Mouse (Mus musculus) erythroblast, embryonic 14.5 days (primary cell): ENCODE measurements around the gene Nfic. TPM values are rescaled to one million over a fixed set of nuclear protein-coding genes. Genes with fewer than 3 reads are reported as not detected.

ENCODE experiments used
- H3K27me3 ChIP-seq: 2 replicates; pipeline ENCODE4 v1.6.1; 2012; ENCODE audit warnings: inconsistent platforms; ENCODE audit not compliant: control insufficient read depth
- H3K36me3 ChIP-seq: 2 replicates; pipeline ENCODE4 v1.6.1; 2012; ENCODE audit warnings: mild to moderate bottlenecking, inconsistent platforms; ENCODE audit not compliant: control insufficient read depth
- H3K4me1 ChIP-seq: 2 replicates; pipeline ENCODE4 v1.6.1; 2012; ENCODE audit warnings: inconsistent platforms; ENCODE audit not compliant: control insufficient read depth
- H3K4me3 ChIP-seq: replicated peaks from 2 replicates; pipeline ENCODE3; 2012; ENCODE audit warnings: moderate library complexity, mild to moderate bottlenecking, inconsistent platforms
- H3K9me3 ChIP-seq: 2 replicates; pipeline ENCODE4 v1.6.1; 2012; ENCODE audit warnings: low read length, inconsistent platforms, mixed read lengths; ENCODE audit not compliant: control insufficient read depth
- GATA1 ChIP-seq: IDR thresholded peaks from 2 replicates; pipeline ENCODE4 v1.6.1; 2012; ENCODE audit warnings: low read length, inconsistent platforms, mixed read lengths
- TAL1 ChIP-seq: IDR thresholded peaks from 3 replicates; pipeline ENCODE4 v1.6.1; 2012; ENCODE audit warnings: low read length, inconsistent platforms, mixed read lengths
- polyA plus RNA-seq: library from polyadenylated mRNA; stranded (reverse); fragments of >175 nt; gene quantifications from 2 replicates; pipeline ENCODE4 v1.2.3, GENCODE M21; 2012

Gene Nfic
- polyA plus RNA-seq, 1 experiment = 0.94 TPM

DNA sequence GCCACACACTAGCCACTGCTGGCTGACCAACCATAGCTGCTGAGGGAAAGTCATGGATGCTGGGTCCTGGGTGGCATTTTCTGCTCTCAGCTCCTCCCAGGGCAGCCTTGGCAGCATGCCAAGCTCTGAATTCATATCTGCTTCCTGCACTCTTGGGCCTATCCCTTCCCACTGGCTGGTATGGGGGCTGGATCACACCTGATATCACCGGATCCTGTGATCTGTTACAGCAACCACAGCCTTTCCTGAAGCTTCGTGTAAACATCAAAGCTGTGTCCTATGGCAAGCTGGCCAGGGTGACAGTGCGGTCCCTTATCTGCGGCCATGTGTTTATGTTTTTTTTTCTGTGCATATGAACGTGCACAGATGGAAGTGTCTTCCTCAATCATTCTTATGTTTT, 73.4 kb downstream of the Nfic start:
- Histone ChIP-seq H3K27me3 (no peaks in the 10 kb centered on the region), H3K4me1 (peaks cover 78% of the 10 kb centered on the region), H3K4me3 (peak overlapping the region; percentile 52), H3K9me3 (no peaks in the 10 kb centered on the region), H3K36me3 (peaks cover 36% of the 10 kb centered on the region)
- TF ChIP-seq GATA1 = peak; percentile 98
- peak; percentile 98 for TF ChIP-seq TAL1

DNA sequence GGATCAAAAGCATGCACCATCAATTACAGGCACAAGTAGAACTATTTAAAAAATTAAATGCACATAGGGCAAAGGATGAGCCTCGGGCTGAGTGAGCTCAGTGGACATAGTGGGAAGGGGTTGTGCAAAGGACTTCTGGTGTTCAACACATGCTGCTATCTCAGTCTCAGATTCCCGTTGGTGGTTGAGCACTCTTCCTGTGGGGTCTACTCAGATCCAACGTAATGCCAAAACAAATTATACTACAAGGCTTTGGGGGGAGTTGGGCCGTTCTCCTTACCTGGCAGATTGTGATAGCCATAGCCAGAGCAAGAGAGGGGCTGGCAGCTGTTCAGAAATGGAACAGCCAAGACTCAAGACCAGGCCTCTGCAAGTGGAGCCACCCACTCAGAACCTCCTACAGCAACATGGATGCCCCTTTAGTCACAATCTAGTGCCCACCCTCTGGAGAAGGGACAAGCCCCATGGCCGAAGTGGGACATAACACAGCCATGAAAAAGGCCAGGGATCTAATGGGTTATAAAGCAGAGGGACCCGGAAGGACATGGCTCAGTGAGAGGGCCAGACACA, 75.5 kb downstream of the Nfic start:
- Histone ChIP-seq H3K4me3 (peak overlapping the region; percentile 90), H3K36me3 (peaks cover 42% of the 10 kb centered on the region), H3K9me3 (no peaks in the 10 kb centered on the region), H3K27me3 (no peaks in the 10 kb centered on the region), H3K4me1 (peaks cover 84% of the 10 kb centered on the region)
- TF ChIP-seq TAL1 (no peak), GATA1 (no peak)

DNA sequence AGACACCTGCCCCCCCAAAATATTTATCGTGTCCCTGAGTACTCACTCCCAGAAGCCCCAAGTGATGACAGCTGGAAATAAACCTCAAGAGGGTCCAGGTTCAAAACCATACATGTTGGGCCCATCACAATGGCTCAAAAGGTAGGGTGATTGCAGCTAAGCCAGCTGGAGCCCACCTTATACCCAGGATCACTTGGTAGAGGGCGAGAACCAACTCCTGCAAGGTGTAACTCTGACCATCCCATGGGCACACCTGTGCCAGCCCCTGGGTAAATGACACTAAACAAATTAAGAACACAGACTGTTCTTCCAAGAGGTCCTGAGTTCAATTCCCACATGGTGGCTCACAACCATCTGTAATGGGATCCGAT, 76.3 kb downstream of the Nfic start:
- Histone ChIP-seq H3K4me1 (peaks cover 82% of the 10 kb centered on the region), H3K4me3 (peak overlapping the region; percentile 90), H3K36me3 (peaks cover 49% of the 10 kb centered on the region), H3K27me3 (no peaks in the 10 kb centered on the region), H3K9me3 (no peaks in the 10 kb centered on the region)
- TF ChIP-seq GATA1 (no peak), TAL1 (no peak)

DNA sequence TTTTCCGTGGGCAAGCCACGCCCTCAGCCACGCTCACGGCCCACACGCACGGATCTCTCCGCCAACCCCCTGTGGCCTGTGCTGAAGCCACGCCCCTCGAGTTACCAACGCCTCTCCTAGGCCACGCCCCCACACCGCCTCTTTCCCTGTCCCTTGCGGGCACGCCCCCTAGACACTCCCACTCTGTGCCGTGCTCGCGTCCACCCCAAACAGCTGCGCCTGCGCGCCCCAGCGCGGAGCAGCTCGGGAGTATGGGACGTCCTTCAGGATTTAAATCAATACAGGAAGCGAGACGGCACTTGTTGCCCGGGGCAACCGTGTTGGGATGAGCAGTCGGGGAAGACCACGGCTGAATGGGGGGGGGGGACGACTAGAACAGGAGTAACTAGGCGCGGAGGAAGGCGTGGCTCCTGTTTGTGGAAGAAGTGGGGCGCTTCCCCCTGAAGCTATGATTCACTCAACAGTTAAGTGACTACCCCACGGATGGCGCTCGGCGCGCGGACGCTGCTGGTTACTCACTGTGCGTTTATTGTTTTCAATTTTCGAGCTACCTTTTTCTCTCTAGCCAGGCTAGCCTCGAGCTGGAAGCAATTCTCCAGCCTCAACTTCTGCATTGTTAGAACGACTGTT, 76.8 kb downstream of the Nfic start:
- Histone ChIP-seq H3K4me3 (peak overlapping the region; percentile 90), H3K36me3 (peaks cover 54% of the 10 kb centered on the region), H3K27me3 (no peaks in the 10 kb centered on the region), H3K9me3 (no peaks in the 10 kb centered on the region), H3K4me1 (peaks cover 84% of the 10 kb centered on the region)
- no peak for TF ChIP-seq TAL1
- TF ChIP-seq GATA1 = no peak

DNA sequence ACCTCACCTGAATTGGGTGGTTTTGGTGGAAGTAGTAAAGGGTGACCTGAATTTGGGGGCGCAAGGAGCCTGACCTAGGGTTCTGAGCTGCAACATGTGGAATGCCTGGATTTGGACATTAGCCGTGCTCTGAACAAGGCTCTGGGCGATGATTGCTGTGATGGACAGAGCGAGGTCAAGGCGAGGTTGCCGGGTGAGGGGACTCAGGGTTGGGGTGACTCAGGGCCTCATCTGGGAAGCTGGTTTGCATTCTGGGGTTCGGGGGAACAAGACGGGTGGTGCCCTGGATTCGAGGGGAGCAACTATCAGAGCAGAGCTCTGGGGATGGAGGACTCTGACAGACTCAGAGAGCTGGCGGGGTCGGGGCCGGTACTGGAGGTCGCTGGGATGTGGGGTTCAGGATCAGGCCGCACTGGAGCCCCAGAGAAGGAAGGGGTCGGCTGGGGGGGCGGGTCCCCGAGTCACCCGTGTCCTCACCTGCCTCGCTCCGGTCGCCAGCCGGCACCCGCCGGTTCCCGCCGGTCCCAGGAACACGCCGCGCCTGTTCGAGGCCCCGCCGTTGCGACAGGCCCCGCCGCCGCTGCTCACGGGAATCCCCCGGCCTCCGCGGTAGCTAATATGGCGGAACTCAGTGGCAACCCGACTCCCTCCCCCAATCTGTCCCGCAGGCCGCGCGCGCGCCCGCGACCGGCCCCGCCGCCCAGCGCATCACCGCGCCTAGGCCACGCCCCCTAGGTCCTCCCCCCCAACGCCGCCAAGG, 77.5 kb downstream of the Nfic start, which contains the start of gene Fzr1:
Fzr1 (minus strand) TSS at position 724 of the 760 bp plus-strand sequence.
- TF ChIP-seq TAL1 = no peak
- Histone ChIP-seq H3K4me1 (peaks cover 85% of the 10 kb centered on the region), H3K9me3 (no peaks in the 10 kb centered on the region)

DNA sequence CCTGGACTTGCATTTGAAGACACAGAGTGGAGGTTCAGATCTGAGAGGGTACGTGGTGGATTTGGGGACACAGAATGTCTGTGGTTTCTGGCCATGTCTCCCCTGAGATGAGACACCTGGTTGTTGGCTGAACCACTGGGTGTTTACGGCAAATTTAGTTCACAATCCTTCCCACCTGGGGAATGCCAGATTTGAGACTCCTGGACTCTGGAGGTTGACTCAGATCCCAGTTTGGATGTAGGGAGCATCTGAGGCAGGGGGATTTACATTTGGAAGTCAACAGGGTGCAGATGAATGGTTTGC, 78.1 kb downstream of the Nfic start:
- H3K9me3 ChIP-seq = no peaks in the 10 kb centered on the region
- peaks cover 68% of the 10 kb centered on the region for H3K36me3 ChIP-seq
- peak overlapping the region; percentile 90 for H3K4me3 ChIP-seq
- H3K4me1 ChIP-seq = peaks cover 85% of the 10 kb centered on the region
- no peak for TF ChIP-seq TAL1
- no peaks in the 10 kb centered on the region for H3K27me3 ChIP-seq

More for the DNA sequence above, 77.5 kb downstream of the Nfic start, which contains the start of gene Fzr1:
- H3K4me3 ChIP-seq = peak within 1 kb of the TSS; percentile 90
- no peaks in the 10 kb centered on the region for H3K27me3 ChIP-seq
- peaks cover 61% of the 10 kb centered on the region for H3K36me3 ChIP-seq

DNA sequence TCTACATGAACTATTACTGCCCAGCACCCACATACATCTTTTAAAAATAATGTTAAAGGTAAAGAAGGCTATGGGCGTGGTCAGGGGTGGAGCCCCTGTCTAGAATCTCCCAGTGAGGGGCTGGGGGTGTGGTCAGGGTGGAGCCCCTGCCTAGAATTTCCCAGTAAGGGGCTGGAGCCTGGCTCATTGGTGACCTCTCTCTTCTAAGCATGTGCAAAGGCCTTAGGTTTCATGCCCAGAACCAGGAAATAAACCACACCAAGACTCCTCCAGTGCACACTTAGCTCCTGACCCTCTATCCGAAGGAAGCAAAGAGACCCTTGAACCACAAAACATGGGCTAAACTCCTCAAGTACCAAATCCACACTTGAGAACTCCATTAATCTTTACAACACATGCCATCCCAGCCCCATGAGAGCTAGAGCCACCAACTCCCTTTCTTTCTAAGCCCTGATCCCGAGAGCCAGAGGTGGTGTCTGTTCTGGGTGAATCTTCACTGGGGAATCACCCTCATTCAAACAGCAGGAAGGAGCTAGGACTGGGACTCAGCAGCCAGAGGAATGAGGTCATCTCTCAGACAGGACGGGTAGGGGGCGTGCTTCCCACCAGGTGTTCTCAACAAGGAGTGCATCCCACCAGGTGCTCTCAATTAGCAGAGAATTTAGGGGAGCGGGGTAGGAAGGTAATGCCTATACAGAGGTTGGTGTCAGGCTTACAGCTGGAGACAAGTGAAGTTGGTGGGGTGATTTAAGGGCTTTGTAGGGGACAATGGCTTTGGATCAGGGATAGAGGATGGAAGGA, 78.7 kb downstream of the Nfic start:
- Histone ChIP-seq H3K4me3 (peak overlapping the region; percentile 90), H3K4me1 (peaks cover 85% of the 10 kb centered on the region), H3K36me3 (peaks cover 73% of the 10 kb centered on the region), H3K9me3 (no peaks in the 10 kb centered on the region), H3K27me3 (no peaks in the 10 kb centered on the region)
- TF ChIP-seq TAL1 (no peak), GATA1 (no peak)

DNA sequence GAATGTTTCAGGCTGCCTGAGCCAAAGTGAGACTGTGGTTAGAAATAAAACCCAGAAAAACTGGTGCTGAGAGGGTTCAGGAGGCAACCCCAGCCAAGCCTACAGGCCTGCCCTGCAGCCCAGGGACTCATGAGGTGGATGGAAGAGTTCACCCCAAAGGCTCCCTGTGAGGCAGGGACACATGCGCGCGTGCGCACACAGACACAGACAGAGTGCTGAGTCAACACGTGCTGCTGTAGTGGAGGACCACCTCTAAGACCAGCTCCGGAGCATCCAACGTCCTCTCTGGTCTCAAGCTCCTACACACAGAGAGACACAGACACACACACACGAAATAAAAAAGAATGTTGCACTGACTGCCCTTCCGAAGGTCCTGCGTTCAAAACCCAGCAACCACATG, 80.1 kb downstream of the Nfic start:
- Histone ChIP-seq H3K4me1 (peaks cover 75% of the 10 kb centered on the region), H3K36me3 (peaks cover 83% of the 10 kb centered on the region), H3K4me3 (peak overlapping the region; percentile 90), H3K9me3 (no peaks in the 10 kb centered on the region), H3K27me3 (no peaks in the 10 kb centered on the region; the same call in 1 of the 2 replicates)
- TF ChIP-seq TAL1 (no peak), GATA1 (no peak)

DNA sequence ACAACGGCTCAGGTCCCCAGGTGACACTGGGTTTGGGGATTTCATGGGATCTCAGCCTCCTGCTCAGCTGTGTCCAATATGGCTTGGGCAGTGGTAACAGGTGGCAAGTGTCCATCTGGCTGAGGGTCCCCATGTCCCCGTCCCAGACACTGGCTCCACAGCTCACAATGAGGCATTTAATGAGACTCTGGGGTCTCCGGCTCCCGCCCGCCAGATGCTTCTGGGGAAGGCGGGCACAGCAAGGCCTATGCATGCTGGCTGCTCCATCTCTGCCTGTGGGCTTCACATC, 88.3 kb downstream of the Nfic start:
- TF ChIP-seq TAL1 (no peak), GATA1 (no peak)
- H3K9me3 ChIP-seq = peaks cover 2% of the 10 kb centered on the region; the same call in 1 of the 2 replicates
- no peak overlapping the region for H3K4me3 ChIP-seq
- H3K4me1 ChIP-seq = peaks cover 83% of the 10 kb centered on the region
- no peaks in the 10 kb centered on the region; the same call in 1 of the 2 replicates for H3K27me3 ChIP-seq
- peaks cover 100% of the 10 kb centered on the region for H3K36me3 ChIP-seq
